Mouse (Mus musculus) T-cell, adult 66 days (primary cell): ENCODE measurements around the gene Tln1. TPM values are rescaled to one million over a fixed set of nuclear protein-coding genes. Genes with fewer than 3 reads are reported as not detected.

Source experiments
- total RNA-seq, 2 experiments: library from RNA; stranded (reverse); gene quantifications; 3 replicates in 1 of 2; 4 replicates in 1 of 2; pipeline ENCODE4 v1.2.4; 2023

Tln1 gene
- total RNA-seq = 100 to 1,000 TPM; 326 to 327 TPM

DNA sequence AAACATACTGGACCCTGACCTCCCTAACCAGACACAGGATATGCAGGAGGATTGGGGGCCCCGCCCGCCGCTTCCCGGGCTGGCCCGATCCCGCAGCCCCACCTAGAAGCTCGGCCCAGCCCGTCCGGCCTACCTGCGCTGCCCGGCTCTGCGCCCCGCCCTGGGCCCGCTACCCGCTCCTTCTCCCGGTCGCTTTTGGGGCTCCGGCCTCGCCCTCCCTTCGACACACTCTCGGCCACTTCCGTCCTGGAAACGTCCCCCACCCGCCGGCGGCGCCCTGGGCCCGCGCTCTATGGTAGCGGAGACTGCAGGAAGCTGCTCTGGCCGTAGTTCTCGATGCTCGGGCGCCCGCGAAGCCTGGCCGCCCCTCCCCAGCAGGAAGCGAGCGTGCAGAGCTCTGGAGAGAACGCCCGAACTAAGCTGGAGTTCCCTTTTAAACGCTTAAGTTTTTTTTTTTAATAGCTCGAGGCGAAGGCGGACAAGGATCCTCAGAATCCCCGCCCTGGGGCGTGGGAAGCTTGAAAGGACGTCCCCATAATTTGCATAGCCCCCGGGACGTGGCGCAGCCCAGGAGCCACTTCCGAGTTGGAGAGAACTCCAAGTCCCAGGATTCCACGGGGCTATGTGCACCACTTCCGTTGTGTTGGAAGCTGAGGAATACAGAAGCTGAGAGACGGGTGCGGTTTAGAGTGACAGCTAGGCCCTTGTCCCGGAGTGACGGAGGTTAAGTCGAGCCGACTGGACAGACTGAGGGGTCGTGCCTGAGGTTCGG lies at the start of gene Tln1, which contains the start of gene Creb3:
Gene Tln1, minus strand, starts transcription at position 695 of the 772 bp plus-strand sequence.
Gene Creb3, plus strand, starts transcription at position 336 of the 772 bp plus-strand sequence.

DNA sequence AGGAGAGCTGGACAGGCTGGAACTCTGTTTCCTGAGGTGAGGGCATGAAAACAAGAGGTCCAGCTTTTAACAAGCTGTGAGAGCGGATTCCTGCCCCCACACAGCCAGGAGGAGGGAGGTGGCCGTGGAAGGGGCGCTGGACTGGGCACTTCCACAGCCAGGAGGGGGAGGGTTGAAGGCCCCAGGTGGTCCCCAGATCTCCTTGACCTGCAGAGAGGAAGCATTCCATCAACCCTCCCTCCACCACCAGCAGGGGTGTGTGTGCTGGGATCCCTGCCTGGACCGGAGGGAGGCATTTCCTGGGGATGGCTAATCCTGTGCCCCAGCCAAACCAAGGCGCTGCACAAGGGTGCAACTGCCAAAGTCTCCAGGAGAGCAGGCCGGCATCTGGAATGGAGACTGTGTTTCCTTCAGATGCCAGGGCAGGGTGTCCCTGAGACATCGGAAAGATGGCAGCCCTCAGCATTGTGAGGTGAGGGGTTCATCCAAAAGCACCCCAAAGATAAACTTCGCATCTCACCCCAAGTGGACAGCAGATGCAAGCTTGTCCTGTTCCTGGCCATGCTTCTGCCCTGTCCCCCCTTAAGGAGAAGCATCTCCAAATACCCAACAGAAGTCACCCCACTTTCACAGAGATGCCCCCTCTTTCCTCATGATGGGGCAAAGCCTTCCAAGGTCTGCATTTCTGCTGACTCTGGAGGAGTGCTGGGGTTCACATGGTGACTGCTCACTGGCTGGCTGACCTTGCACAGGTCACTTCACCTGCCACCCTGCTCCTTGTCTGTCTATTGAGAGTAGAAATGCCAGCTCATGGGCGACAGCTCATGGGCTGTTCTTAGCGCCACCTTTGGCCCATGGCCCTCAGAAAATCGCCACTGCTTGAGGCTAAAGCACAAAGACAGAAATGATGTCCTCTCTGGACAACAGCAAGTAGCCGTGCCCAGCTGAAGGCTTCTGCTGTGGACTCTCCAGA lies 22.2 kb upstream of the Tln1 start, which contains the start of gene Msmp:
Gene Msmp, minus strand, starts transcription at position 51 of the 973 bp plus-strand sequence.

GRCm38 (mm10) chr4:43578376-43579204 lies 16.1 kb upstream of the Tln1 start, which contains the start of the genes Rgp1 and Gba2:
Rgp1 (plus strand) TSS chr4:43578715.
Gba2 (minus strand) TSS chr4:43578873.

DNA sequence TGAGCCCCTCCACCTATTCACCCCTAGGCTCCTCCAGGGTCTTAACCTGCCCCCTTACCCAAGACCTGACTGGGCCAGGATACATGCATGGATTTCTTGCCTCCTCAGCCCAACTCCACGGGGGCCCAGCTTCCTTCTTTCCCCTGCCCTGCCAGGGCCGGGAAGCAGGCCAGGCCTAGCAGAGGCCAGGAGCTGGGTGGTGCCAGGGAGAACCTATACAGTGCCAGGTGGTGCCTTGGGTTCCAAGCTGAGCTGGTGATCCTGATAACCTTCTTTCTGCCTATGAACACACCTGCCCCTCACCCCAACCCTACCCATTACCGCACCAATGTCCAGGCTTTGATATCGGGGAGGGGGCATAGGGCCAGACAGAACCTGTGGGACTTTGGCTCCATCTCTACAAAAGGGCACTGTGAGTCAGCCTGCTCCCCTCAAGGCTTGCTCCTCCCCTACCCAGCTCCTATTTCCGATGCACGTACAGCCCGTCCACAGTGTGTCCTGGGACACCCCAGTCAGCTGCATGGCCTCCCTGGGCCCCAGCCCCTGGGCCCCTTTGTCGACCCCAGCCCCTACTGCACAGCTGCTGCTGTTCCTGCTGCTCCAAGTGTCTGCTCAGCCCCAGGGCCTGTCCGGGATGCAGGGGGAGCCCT lies 55.8 kb downstream of the Tln1 start, which contains the start of gene Car9:
Gene Car9, plus strand, starts transcription at position 431 of the 650 bp plus-strand sequence.

GRCm38 (mm10) chr4:43499407-43500333 lies 62.8 kb downstream of the Tln1 start, which contains the start of gene Arhgef39:
Arhgef39 (minus strand) TSS chr4:43499695.

DNA sequence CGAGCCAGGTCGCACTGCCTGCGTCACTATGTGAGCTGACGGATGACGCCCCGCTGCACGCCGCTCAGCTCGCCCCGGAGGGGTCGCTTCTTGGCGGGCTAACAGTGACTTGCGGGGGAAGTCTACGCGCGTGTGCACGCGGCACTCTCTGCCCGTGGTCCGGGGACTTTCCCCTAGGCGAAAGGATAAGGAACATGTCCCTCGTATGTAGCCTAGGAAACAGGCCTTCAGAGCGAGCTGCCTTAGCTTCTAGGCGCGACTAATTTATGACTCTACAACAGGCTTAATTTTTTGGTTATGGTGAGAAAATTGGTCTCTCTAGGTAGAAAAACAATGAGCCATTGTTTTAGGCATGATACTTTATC lies 69.7 kb downstream of the Tln1 start, which contains the start of gene Ccdc107:
Gene Ccdc107, plus strand, starts transcription at position 80 of the 365 bp plus-strand sequence.

GRCm38 (mm10) chr4:43483535-43484091 lies 78.9 kb downstream of the Tln1 start, which contains the start of gene Sit1:
Sit1 (minus strand) TSS chr4:43483734.

Other genes with a start within 250 kb of the Tln1 start
- not detected for gene Rusc2, start 180.7 kb downstream of the Tln1 start, total RNA-seq
- not detected for gene Fam166b, start 133.6 kb downstream of the Tln1 start, total RNA-seq
- gene Tesk1, start 120.8 kb downstream of the Tln1 start, total RNA-seq = 10 to 100 TPM; 54.4 to 54.9 TPM
- 10 to 100 TPM; 27.0 to 31.6 TPM for gene Cd72, start 108.1 kb downstream of the Tln1 start, total RNA-seq
- gene Sit1, start 79.0 kb downstream of the Tln1 start, total RNA-seq = 10 to 100 TPM; 76.6 to 85.8 TPM
- gene Ccdc107, start 69.8 kb downstream of the Tln1 start, total RNA-seq = 10 to 100 TPM; 24.6 to 26.0 TPM
- 1 to 10 TPM; 2.3 to 4.2 TPM for gene Arhgef39, start 63.0 kb downstream of the Tln1 start, total RNA-seq
- not detected for gene Car9, start 55.7 kb downstream of the Tln1 start, total RNA-seq
- gene Tpm2, start 38.9 kb downstream of the Tln1 start, total RNA-seq = not detected
- gene Creb3, start 359 bp downstream of the Tln1 start, total RNA-seq = 10 to 100 TPM; 61.5 to 65.6 TPM
- gene Rgp1, start 16.0 kb upstream of the Tln1 start, total RNA-seq = 10 to 100 TPM; 54.0 to 54.2 TPM
- 10 to 100 TPM; 36.6 to 37.0 TPM for gene Gba2, start 16.2 kb upstream of the Tln1 start, total RNA-seq
- gene Msmp, start 21.8 kb upstream of the Tln1 start, total RNA-seq = not detected
- not detected for gene Npr2, start 69.2 kb upstream of the Tln1 start, total RNA-seq
- not detected for gene Spag8, start 90.9 kb upstream of the Tln1 start, total RNA-seq
- 10 to 100 TPM; 21.3 to 24.6 TPM for gene Hint2, start 93.8 kb upstream of the Tln1 start, total RNA-seq
- 1 to 10 TPM; 2.7 to 2.8 TPM for gene Tmem8b, start 106.3 kb upstream of the Tln1 start, total RNA-seq
- not detected for gene Fam221b, start 106.5 kb upstream of the Tln1 start, total RNA-seq
- gene Olfr70, start 138.1 kb upstream of the Tln1 start, total RNA-seq = not detected
- gene Olfr71, start 147.6 kb upstream of the Tln1 start, total RNA-seq = not detected
- gene Hrct1, start 164.5 kb upstream of the Tln1 start, total RNA-seq = not detected
- gene Spaar, start 167.3 kb upstream of the Tln1 start, total RNA-seq = not detected
- not detected for gene Olfr159, start 208.3 kb upstream of the Tln1 start, total RNA-seq